Mouse (Mus musculus): ENCODE data around the gene Cdhr3. TPM values are rescaled to one million over a fixed set of nuclear protein-coding genes. Genes with fewer than 3 reads are reported as not detected.

Cdhr3 gene
- polyA plus RNA-seq, 1 experiment: not detected

DNA sequence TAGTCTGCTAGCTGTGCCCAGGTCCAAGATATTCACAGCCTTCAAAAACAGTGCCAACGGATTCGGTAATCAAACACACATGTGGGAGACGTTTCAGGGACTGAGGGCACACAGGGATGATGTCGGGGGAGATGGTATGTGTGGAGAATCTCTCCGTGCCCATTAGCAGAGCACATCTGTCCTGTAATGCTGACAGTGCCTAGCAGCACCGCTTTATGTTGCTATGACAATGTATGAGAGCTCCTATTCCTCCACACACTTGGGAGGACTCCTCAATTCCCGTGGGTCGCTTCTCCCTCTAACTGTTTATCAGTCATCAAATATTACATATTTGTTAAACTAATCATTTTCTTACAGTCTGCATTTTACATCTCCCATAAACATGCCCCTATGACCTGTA lies 9.0 kb upstream of the Cdhr3 start:
- Histone ChIP-seq H3K79me3 (ENCODE audit: low read depth) (no peaks in the 10 kb centered on the region), H3K36me3 (ENCODE audit: control insufficient read depth, insufficient read depth) (no peaks in the 10 kb centered on the region), H3K4me3 (ENCODE audit: insufficient read depth, poor library complexity, severe bottlenecking) (no peak overlapping the region), H3K27me3 (ENCODE audit: control insufficient read depth, insufficient read depth, insufficient read length) (no peaks in the 10 kb centered on the region), H3ac (ENCODE audit: control insufficient read depth, insufficient read length, low read depth) (no peak overlapping the region), H3K79me2 (ENCODE audit: control insufficient read depth, insufficient read depth) (no peaks in the 10 kb centered on the region)
- TF ChIP-seq USF1 (IDR thresholded peaks at IDR 0.05; ENCODE audit: low read depth) (no peak), MAX (IDR thresholded peaks at IDR 0.05) (no peak), CEBPB (IDR thresholded peaks at IDR 0.05; ENCODE audit: low read depth) (no peak), MYOG (IDR thresholded peaks at IDR 0.05; ENCODE audit: control insufficient read depth, extremely low read depth, insufficient read length) (no peak), FOSL1 (IDR thresholded peaks at IDR 0.05; ENCODE audit: insufficient read depth, low read length, poor library complexity, severe bottlenecking) (no peak)

GRCm38 (mm10) chr12:33096017-33096416 lies 3.3 kb upstream of the Cdhr3 start:
- Histone ChIP-seq H3ac (ENCODE audit: control insufficient read depth, insufficient read length, low read depth) (no peak overlapping the region), H3K79me3 (ENCODE audit: low read depth) (no peaks in the 10 kb centered on the region), H3K4me3 (ENCODE audit: insufficient read depth, poor library complexity, severe bottlenecking) (no peak overlapping the region), H3K27me3 (ENCODE audit: control insufficient read depth, insufficient read depth, insufficient read length) (peaks cover 8% of the 10 kb centered on the region), H3K79me2 (ENCODE audit: control insufficient read depth, insufficient read depth) (no peaks in the 10 kb centered on the region), H3K36me3 (ENCODE audit: control insufficient read depth, insufficient read depth) (no peaks in the 10 kb centered on the region)
- no peak for TF ChIP-seq CTCF (IDR thresholded peaks at IDR 0.05; ENCODE audit: control insufficient read depth, insufficient read depth, insufficient read length)
- no peak for TF ChIP-seq MYOD1 (IDR thresholded peaks at IDR 0.05; ENCODE audit: control insufficient read depth, insufficient read length, low read depth)
- TF ChIP-seq MAX (IDR thresholded peaks at IDR 0.05): no peak
- no peak for TF ChIP-seq FOSL1 (IDR thresholded peaks at IDR 0.05; ENCODE audit: insufficient read depth, low read length, poor library complexity, severe bottlenecking)
- no peak for TF ChIP-seq CEBPB (IDR thresholded peaks at IDR 0.05; ENCODE audit: low read depth)
- TF ChIP-seq MYOG (IDR thresholded peaks at IDR 0.05; ENCODE audit: control insufficient read depth, extremely low read depth, insufficient read length): no peak
- no peak for TF ChIP-seq USF1 (IDR thresholded peaks at IDR 0.05; ENCODE audit: low read depth)

DNA sequence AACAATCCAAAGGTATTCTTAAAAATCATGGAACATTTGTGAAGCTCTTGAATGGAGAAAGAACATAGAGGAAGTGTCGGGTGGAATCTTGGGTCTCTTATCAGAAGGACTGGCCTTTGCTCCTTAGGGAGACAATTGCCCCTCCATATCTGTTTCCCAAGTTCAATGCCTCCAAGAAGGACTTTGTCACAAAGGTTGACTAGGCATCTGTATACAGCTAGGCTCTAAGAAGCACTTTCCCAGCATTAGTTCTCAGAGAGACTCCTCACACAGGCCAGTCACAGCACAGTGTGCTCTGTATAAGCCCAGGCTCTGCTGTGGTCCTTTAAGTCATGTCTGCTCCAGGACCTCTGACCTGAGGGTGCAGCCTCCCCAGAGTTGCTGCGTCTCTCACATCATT lies 479 bp downstream of the Cdhr3 start:
- peaks cover 13% of the 10 kb centered on the region for H3K27me3 ChIP-seq (ENCODE audit: control insufficient read depth, insufficient read depth, insufficient read length)
- TF ChIP-seq MYOG (IDR thresholded peaks at IDR 0.05; ENCODE audit: control insufficient read depth, extremely low read depth, insufficient read length): no peak
- no peak for TF ChIP-seq MYOD1 (IDR thresholded peaks at IDR 0.05; ENCODE audit: control insufficient read depth, insufficient read length, low read depth)
- no peak for TF ChIP-seq FOSL1 (IDR thresholded peaks at IDR 0.05; ENCODE audit: insufficient read depth, low read length, poor library complexity, severe bottlenecking)
- TF ChIP-seq CEBPB (IDR thresholded peaks at IDR 0.05; ENCODE audit: low read depth): no peak
- TF ChIP-seq MAX (IDR thresholded peaks at IDR 0.05): no peak
- no peak for TF ChIP-seq USF1 (IDR thresholded peaks at IDR 0.05; ENCODE audit: low read depth)
- no peak for TF ChIP-seq CTCF (IDR thresholded peaks at IDR 0.05; ENCODE audit: control insufficient read depth, insufficient read depth, insufficient read length)
- H3K79me3 ChIP-seq (ENCODE audit: low read depth): no peaks in the 10 kb centered on the region
- H3K36me3 ChIP-seq (ENCODE audit: control insufficient read depth, insufficient read depth): no peaks in the 10 kb centered on the region
- H3ac ChIP-seq (ENCODE audit: control insufficient read depth, insufficient read length, low read depth): no peak overlapping the region
- no peak overlapping the region for H3K4me3 ChIP-seq (ENCODE audit: insufficient read depth, poor library complexity, severe bottlenecking)
- no peaks in the 10 kb centered on the region for H3K79me2 ChIP-seq (ENCODE audit: control insufficient read depth, insufficient read depth)

- Histone ChIP-seq H3K36me3 (ENCODE audit: control insufficient read depth, insufficient read depth) (no peaks in the 10 kb centered on the region), H3K27me3 (ENCODE audit: control insufficient read depth, insufficient read depth, insufficient read length) (peaks cover 25% of the 10 kb centered on the region), H3ac (ENCODE audit: control insufficient read depth, insufficient read length, low read depth) (no peak overlapping the region), H3K79me3 (ENCODE audit: low read depth) (no peaks in the 10 kb centered on the region), H3K79me2 (ENCODE audit: control insufficient read depth, insufficient read depth) (no peaks in the 10 kb centered on the region), H3K4me3 (ENCODE audit: insufficient read depth, poor library complexity, severe bottlenecking) (no peak overlapping the region)
- TF ChIP-seq FOSL1 (IDR thresholded peaks at IDR 0.05; ENCODE audit: insufficient read depth, low read length, poor library complexity, severe bottlenecking) (no peak), CTCF (IDR thresholded peaks at IDR 0.05; ENCODE audit: control insufficient read depth, insufficient read depth, insufficient read length) (no peak), MAX (IDR thresholded peaks at IDR 0.05) (no peak), USF1 (IDR thresholded peaks at IDR 0.05; ENCODE audit: low read depth) (no peak), MYOD1 (IDR thresholded peaks at IDR 0.05; ENCODE audit: control insufficient read depth, insufficient read length, low read depth) (no peak), MYOG (IDR thresholded peaks at IDR 0.05; ENCODE audit: control insufficient read depth, extremely low read depth, insufficient read length) (no peak)
Observed at GRCm38 (mm10) chr12:33086151-33086550, 6.5 kb downstream of the Cdhr3 start.

DNA sequence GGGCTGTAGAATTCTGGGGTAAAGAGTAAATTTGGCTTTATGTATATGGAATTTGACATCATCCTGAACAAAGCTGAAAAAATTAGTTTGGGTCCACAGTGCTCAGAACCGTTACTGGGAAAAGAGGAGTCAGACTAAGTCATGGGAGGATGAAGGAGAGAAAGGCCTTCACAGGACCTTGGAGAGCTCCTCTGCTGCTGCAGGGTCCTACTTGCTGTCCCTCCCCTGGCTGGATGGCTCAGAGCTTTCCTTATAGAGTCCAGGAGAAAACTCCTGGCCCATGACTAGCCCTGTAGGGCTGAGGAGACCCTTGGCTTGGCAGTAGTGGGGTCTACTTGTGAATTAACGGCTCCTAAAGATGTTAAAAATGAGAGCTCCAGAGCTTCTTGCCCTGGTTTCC lies 8.0 kb downstream of the Cdhr3 start:
- TF ChIP-seq MAX (IDR thresholded peaks at IDR 0.05) (no peak), USF1 (IDR thresholded peaks at IDR 0.05; ENCODE audit: low read depth) (no peak), CTCF (IDR thresholded peaks at IDR 0.05; ENCODE audit: control insufficient read depth, insufficient read depth, insufficient read length) (no peak), MYOG (IDR thresholded peaks at IDR 0.05; ENCODE audit: control insufficient read depth, extremely low read depth, insufficient read length) (no peak), MYOD1 (IDR thresholded peaks at IDR 0.05; ENCODE audit: control insufficient read depth, insufficient read length, low read depth) (no peak), FOSL1 (IDR thresholded peaks at IDR 0.05; ENCODE audit: insufficient read depth, low read length, poor library complexity, severe bottlenecking) (no peak), CEBPB (IDR thresholded peaks at IDR 0.05; ENCODE audit: low read depth) (no peak)
- H3K27me3 ChIP-seq (ENCODE audit: control insufficient read depth, insufficient read depth, insufficient read length): peaks cover 35% of the 10 kb centered on the region
- no peak overlapping the region for H3K4me3 ChIP-seq (ENCODE audit: insufficient read depth, poor library complexity, severe bottlenecking)
- H3K79me2 ChIP-seq (ENCODE audit: control insufficient read depth, insufficient read depth): no peaks in the 10 kb centered on the region
- no peaks in the 10 kb centered on the region for H3K36me3 ChIP-seq (ENCODE audit: control insufficient read depth, insufficient read depth)
- no peak overlapping the region for H3ac ChIP-seq (ENCODE audit: control insufficient read depth, insufficient read length, low read depth)
- no peaks in the 10 kb centered on the region for H3K79me3 ChIP-seq (ENCODE audit: low read depth)

DNA sequence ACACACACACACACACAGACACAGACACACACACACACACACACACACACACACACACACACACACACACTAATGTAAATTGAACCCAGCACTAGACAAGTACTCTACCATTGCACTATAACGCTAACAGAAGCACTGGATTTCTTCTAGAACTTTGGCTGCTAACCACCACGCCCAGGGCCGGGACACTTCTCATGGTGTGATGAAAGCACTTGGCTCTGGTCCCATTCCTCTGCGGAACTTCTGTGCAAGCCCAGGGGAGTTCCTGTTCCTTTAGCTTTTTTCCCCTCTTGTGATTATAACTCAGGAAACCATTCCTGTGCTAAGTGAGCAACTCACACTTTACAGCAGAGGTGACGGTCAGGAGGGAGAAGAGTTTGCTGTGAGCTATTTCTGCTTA lies 9.3 kb downstream of the Cdhr3 start:
- H3K79me2 ChIP-seq (ENCODE audit: control insufficient read depth, insufficient read depth): no peaks in the 10 kb centered on the region
- no peak for TF ChIP-seq MYOG (IDR thresholded peaks at IDR 0.05; ENCODE audit: control insufficient read depth, extremely low read depth, insufficient read length)
- no peak for TF ChIP-seq MYOD1 (IDR thresholded peaks at IDR 0.05; ENCODE audit: control insufficient read depth, insufficient read length, low read depth)
- no peak for TF ChIP-seq MAX (IDR thresholded peaks at IDR 0.05)
- no peak for TF ChIP-seq CTCF (IDR thresholded peaks at IDR 0.05; ENCODE audit: control insufficient read depth, insufficient read depth, insufficient read length)
- TF ChIP-seq FOSL1 (IDR thresholded peaks at IDR 0.05; ENCODE audit: insufficient read depth, low read length, poor library complexity, severe bottlenecking): no peak
- TF ChIP-seq CEBPB (IDR thresholded peaks at IDR 0.05; ENCODE audit: low read depth): no peak
- no peak for TF ChIP-seq USF1 (IDR thresholded peaks at IDR 0.05; ENCODE audit: low read depth)
- no peak overlapping the region for H3K4me3 ChIP-seq (ENCODE audit: insufficient read depth, poor library complexity, severe bottlenecking)
- peaks cover 46% of the 10 kb centered on the region for H3K27me3 ChIP-seq (ENCODE audit: control insufficient read depth, insufficient read depth, insufficient read length)
- H3ac ChIP-seq (ENCODE audit: control insufficient read depth, insufficient read length, low read depth): no peak overlapping the region
- no peaks in the 10 kb centered on the region for H3K36me3 ChIP-seq (ENCODE audit: control insufficient read depth, insufficient read depth)
- no peaks in the 10 kb centered on the region for H3K79me3 ChIP-seq (ENCODE audit: low read depth)

Data from C2C12 (cell line).